Mouse (Mus musculus): ENCODE data around the gene Uqcc1.

Gene Uqcc1

DNA sequence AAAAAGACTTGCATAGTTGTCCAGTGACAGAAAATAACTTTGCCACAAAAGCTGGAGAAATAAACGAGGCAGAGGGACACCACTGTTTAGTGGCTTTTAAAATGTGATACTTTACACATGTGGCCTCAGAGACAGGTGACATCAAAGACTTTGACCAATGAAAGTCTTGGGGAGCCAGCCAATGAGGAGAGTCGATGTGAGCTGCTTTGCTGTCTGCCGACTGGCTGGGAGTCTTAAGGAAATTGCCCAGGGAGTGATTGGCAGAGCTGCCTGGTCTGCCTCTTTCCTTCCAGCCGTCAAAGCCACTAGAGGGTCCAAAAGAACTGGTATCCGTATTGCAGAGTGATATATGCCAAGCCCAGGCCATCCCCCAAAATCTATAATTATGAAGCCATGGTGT, 115.3 kb downstream of the Uqcc1 start:
- no peak for DNase-seq (ENCODE audit: low spot score)

DNA sequence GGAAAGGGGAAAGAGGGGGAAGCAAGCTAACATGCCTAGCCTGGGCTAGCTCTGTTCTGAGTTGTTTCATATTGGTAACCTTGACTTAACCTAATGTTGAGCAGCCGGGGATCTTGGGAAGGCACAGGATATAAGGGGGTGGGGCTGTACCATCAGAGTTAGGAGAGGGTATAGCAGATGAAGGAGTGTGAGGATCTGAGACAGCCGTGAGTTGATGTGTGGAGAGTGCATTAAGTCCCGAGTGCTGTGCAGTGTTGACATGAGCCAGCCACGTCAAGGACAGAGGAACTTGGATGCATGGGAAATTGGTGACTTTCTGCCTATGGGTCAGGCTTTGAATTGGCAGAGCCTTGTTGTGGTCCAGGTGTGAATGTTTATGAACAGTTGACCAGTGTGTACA, 117.5 kb downstream of the Uqcc1 start:
- no peak for DNase-seq (ENCODE audit: low spot score)

DNA sequence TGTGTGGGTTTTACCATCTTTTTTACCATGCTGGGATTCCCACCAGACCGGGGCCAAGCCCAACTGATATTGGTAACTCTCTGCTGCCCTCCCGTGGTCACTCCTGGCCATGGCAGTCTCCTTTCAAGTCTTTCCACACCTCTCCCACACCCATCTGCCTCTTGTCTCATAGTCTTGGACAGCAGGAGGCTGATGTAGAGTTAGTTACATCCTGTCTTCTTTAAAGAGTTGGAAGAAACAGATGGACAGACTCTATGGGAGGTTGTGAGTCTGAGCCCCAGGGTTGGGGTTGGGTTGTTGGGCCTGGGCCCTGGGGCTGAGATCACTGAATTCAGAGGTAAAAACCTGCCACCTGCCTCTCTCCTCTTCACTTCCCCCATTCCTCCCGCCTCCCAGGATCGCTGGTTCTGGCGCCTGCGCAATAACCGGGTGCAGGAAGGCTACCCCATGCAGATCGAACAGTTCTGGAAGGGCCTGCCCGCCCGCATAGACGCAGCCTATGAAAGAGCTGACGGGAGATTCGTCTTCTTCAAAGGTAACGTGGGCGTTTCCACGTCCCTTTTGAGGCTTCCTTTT, 118.2 kb downstream of the Uqcc1 start:
- peak; percentile 89 for DNase-seq (ENCODE audit: low spot score)

- DNase-seq (ENCODE audit: low spot score), result no peak
Observed at GRCm38 (mm10) chr2:155809620-155810019, 120.5 kb downstream of the Uqcc1 start.

GRCm38 (mm10) chr2:155807408-155807807, 122.7 kb downstream of the Uqcc1 start:
- DNase-seq (ENCODE audit: low spot score), result no peak

DNA sequence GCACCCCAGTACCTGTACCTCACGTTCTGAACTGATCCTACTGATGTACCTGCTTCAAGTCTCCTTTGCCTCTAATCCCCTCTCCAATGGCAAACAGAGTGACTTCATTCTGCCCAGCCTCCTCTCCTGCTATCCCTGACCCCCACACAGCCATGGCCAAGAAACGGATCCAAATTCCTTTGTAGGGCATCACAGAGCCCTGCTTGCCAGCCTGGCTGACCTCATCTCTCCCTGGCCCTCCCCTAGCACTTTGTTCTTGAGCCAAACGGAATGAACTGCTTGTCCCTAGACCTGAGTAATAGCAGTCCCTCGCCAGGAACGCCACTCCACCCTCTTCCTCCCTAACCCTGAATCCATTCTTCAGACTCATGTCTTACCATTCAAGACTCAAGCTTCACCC, 123.6 kb downstream of the Uqcc1 start:
- no peak for DNase-seq (ENCODE audit: low spot score)

GRCm38 (mm10) chr2:155805925-155806255, 124.2 kb downstream of the Uqcc1 start:
- no peak for DNase-seq (ENCODE audit: low spot score)

DNA sequence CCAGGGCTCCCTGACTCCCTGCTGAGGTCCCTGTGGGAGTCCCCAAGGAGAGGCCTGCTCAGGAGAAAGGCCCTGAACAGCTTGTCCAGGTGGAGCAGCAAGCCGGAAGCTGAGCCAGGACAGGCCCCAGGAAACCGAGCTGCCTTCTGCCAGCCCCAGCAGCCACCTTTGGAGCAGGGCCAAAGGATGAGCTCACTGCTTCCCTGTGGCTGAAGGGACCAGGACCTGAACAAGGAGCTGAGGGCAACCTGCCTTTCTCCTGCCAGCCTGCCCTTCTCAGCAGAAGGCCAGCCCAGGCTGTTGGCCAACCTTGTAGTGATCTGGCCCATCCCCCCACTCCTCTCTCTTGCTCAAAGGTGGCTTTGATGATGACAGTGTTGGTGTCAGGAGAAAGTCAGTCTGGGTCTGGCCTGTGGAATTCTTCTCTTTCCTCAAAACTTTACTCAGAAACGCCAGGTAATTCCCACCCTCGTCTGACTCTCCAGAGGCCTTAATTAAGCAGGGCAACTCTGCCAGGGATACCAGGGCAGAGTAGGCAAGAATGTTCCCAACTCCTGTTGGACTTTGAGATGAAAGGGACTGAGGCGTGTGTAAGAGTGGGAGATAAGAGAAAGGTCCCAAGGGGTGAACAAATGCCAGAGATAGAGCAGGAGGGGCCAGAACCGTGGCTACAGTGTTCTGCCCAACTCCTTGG, 124.7 kb downstream of the Uqcc1 start:
- DNase-seq (ENCODE audit: low spot score), result no peak

DNA sequence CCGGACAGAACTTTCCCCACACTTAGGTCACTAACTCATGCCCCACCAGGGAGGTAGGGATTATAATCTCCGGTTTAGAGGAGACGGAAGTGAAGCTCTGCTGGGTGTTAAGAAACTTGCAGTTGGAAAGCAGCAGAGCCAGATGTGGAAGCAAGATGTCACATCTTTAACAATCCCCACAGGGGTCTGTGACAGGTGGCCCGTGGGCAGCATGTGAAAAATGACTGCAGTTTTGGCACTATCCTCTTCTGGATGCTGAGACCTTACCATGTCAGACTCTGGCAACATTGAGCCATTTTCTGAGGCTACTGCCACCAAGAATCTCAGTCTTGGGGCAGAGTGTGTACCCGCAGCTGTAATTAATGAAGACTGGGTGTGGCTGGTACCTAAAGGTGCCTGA, 126.1 kb downstream of the Uqcc1 start:
- DNase-seq (ENCODE audit: low spot score), result no peak

GRCm38 (mm10) chr2:155802761-155803160, 127.3 kb downstream of the Uqcc1 start:
- no peak for DNase-seq (ENCODE audit: low spot score)

DNA sequence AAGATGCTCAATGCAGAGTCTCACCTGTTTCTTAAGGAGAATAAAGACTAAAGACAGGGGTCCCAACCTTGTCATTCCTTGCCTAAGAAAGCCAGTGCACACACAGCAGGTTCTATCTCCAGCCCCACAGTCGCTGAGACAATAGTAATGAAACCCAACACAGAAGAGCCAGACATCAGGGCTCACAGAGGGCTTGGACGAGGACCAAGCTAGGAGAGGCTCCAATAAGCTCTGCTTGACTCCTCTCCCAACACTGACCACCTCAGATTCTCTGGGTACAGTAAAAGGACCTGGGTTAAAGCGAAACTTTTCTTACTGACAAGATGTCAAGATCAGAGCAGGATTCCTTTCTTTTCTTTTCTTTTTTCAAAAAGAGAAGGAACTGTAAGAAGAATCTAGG, 131.5 kb downstream of the Uqcc1 start:
- no peak for DNase-seq (ENCODE audit: low spot score)
